Mouse (Mus musculus) inflammation-experienced regulatory T-cells, adult 16 weeks (primary cell): ENCODE data around the gene Bcam. TPM values are rescaled to one million over a fixed set of nuclear protein-coding genes. Genes with fewer than 3 reads are reported as not detected.

ENCODE experiments used
- polyA plus RNA-seq: library from polyadenylated mRNA; unstranded; fragments of 100-300 nt; shearing (Covaris generic); gene quantifications from one replicate; pipeline ENCODE4 v1.2.1, GENCODE M21; 2017

Bcam gene
- polyA plus RNA-seq, result 21.0 TPM

DNA sequence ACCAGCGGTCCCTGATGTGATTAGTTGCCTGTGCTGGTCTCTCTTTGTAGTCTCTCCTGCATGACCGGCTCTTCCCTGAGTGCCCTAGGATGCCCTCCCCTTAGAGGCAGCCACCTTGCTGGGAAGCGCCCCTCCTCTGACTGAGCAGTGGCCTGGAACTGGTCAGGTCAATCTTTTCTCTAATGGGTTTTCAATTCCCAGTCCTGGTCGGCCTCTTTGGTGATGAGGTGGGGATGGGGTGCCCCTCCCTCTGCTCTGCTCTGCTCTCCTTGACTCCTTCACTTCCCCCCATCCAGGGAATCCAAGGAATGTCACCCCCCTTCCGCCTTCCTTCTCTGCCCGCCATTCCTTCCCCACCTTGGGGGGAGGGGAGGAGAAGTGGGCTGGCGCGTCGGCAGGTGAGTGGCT is at the start of gene Bcam:
TSS of gene Bcam (minus strand) at position 33 of the 408 bp plus-strand sequence.

DNA sequence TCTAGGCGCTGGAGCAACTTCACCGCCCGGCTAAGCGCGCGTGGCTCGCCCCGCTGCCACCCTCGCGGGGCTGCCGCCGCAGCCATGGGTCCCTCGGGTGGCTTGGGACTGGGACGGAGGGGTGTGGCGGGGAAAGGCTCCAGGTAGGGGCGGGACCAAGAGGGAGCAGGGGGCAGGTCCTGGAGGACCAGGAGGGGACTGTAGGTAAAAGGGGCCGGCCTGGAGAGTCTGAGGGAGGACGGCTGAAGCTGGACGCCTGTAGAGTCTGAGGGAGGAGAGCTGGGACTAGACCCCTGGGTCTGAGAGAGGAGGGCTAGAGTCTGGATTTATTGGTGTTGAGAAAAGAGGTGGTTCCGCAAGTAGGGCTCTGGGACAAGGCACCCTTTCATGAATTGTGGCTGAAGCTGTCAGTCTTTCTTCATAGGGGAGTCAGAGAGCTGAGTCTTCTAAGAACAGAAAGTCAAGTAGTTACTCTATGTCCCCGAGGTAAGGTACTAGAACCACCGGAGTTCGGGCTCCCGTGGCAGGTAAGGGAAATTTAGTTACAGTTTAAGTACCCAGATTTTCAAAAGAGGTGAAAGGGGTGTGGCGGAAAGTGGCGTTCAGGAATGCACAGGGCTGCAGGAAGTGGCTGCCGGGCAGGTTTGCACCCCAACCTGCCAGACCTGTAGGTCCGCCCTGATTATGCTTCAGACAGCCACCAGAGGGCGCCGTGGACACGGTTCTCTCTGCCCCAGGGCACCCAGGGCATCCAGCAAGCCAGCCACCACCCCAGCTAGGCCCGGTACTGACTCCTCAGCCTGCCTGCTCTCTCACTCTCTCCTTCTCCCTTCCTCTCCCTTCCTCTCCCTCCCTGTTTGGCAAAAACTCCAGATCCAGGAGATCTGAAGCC is 26.1 kb upstream of the Bcam start, which contains the start of gene Cblc:
TSS of gene Cblc (minus strand) at position 113 of the 892 bp plus-strand sequence.

DNA sequence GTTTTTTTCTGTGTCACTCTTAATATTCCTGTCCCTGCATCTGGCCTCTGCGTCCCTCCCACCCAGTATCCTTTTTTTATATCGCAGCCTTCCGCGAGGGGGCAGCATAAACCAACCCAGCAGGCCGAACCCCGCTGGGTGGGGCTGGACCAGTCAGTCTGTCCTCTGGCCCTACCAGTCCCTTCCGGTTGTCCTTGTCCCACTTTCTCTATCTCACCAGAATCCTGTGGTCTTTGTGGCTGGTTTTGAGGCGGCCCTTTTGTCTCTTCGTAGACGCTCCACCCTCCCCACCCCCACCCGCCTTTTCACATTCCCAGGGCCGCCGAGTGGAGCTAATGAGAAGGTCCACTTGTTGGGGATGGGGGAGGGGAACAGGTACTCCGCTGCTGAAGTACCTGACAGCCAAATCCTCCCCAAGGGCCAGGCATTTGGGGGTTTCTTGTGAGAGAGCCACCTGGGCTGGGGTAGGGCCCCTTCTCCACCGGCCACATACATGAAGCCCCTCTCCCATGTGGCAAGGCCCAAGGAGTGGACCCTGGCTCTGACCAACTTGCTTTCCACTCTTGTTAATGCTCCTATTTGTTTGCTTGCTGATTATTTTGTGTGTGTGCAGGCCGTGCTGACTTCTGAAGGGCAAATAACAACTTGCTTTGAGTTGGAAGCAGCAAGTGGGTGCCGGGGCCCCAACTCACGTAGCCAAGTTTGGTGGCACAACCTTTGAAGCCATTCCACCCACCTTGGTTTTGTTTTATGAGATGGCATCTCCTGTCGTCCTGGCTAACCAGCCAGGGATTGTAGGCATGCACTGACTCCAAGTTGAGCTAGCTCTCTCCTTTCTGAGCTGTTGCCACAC is 20.4 kb downstream of the Bcam start, which contains the start of gene Nectin2:
TSS of gene Nectin2 (minus strand) at position 267 of the 853 bp plus-strand sequence.

DNA sequence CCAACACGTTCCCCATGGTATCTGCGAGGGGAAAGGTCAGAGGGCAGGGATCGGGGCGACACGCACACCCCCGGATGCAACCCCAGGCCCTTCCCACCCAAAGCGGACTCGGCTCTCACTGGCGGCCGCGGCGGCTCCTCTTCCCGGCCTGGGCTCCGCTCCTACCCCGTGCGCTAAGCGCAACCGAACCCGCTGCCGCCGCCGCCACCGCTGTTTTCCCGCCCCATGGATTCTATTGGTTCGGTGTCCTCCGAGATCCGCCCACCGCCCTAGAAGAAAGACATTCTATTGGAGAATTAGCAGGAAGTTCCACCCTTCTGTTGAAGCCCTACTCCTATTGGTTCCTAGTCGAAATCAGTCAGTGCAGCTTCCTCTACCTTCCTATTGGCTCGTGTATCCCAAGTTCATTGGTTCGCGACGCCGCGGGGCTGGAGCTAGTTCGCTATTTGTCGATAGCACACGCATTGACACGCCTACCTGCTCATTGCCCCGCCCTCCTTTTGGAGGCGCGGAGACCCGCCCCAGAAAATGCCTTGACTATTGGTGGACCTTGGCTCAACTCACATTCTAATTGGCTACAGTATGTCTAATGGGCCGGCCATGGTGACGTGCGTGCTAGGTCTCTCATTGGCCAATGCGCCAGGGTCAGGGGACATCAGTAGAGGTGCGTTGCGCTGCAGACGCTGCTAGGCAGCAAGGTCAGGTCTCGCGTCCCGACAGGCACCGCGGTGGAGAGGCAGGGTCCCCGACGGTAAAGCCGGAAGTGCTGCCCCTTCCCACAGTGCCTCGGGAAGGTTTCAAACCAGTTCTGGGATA is 55.4 kb downstream of the Bcam start, which contains the start of gene Tomm40:
TSS of gene Tomm40 (minus strand) at position 200 of the 816 bp plus-strand sequence.

Other genes with a start within 250 kb of the Bcam start
- 5.9 TPM for gene Ppp1r37, start 207.9 kb downstream of the Bcam start, polyA plus RNA-seq
- gene Zfp296, start 193.7 kb downstream of the Bcam start, polyA plus RNA-seq, result 2.6 TPM
- gene Gemin7, start 193.4 kb downstream of the Bcam start, polyA plus RNA-seq, result 100 TPM
- gene Clasrp, start 166.5 kb downstream of the Bcam start, polyA plus RNA-seq, result 16.8 TPM
- 32.5 TPM for gene Relb, start 141.6 kb downstream of the Bcam start, polyA plus RNA-seq
- 186 TPM for gene Clptm1, start 106.0 kb downstream of the Bcam start, polyA plus RNA-seq
- gene Apoc2, start 93.1 kb downstream of the Bcam start, polyA plus RNA-seq, result not detected
- not detected for gene Gm44805, start 89.6 kb downstream of the Bcam start, polyA plus RNA-seq
- not detected for gene Apoc4, start 89.5 kb downstream of the Bcam start, polyA plus RNA-seq
- gene Apoc1, start 78.4 kb downstream of the Bcam start, polyA plus RNA-seq, result 2.0 TPM
- gene Apoe, start 71.8 kb downstream of the Bcam start, polyA plus RNA-seq, result 35.2 TPM
- 22.8 TPM for gene Tomm40, start 55.6 kb downstream of the Bcam start, polyA plus RNA-seq
- 1.6 TPM for gene Nectin2, start 20.5 kb downstream of the Bcam start, polyA plus RNA-seq
- not detected for gene Cblc, start 25.8 kb upstream of the Bcam start, polyA plus RNA-seq
- gene Bcl3, start 51.8 kb upstream of the Bcam start, polyA plus RNA-seq, result 16.0 TPM
- gene Gm19345, start 81.0 kb upstream of the Bcam start, polyA plus RNA-seq, result not detected
- gene Ceacam16, start 90.3 kb upstream of the Bcam start, polyA plus RNA-seq, result 0.52 TPM
- not detected for gene Ceacam19, start 116.9 kb upstream of the Bcam start, polyA plus RNA-seq
- 38.7 TPM for gene Pvr, start 150.1 kb upstream of the Bcam start, polyA plus RNA-seq
- gene Igsf23, start 179.7 kb upstream of the Bcam start, polyA plus RNA-seq, result 25.9 TPM
- not detected for gene Ceacam20, start 194.4 kb upstream of the Bcam start, polyA plus RNA-seq
- gene Nlrp9b, start 220.4 kb upstream of the Bcam start, polyA plus RNA-seq, result not detected